Mouse (Mus musculus) limb, embryonic 15.5 days (tissue): Measurements from ENCODE around the gene Aspg. TPM values are rescaled to one million over a fixed set of nuclear protein-coding genes. Genes with fewer than 3 reads are reported as not detected.

Source experiments
- microRNA counts: library from miRNA; unstranded; fragments of <30 nt; microRNA quantifications from one replicate; lab custom pipeline; 2016
- microRNA-seq: library from miRNA; unstranded; fragments of <30 nt; microRNA quantifications from one replicate; pipeline ENCODE4, GENCODE M21; 2016
- polyA plus RNA-seq: library from polyadenylated mRNA; unstranded; fragments of >200 nt; fragmentation: Nextera tagmentation; extraction: Ambion mirVana; gene quantifications from 2 replicates; pipeline ENCODE4 v1.2.1, GENCODE M21; 2015

Aspg gene
- polyA plus RNA-seq, 1 experiment from 2014 or later, result 8.0 TPM

MicroRNA genes within 50 kb of the gene (microRNA counts, 519-probe panel; counts per million panel counts)
- 4,528 counts per million, percentile 97 among the panel's probes with 10 or more counts for microRNA mmu-miR-203 (lab: Ali Mortazavi, UCI)

Small RNA genes within 50 kb of the gene (microRNA-seq; reads per million reads assigned to microRNA genes)
- 81,461 reads per million, percentile 100 among the genes with 10 or more reads in this experiment for gene Mir203
- gene Mir3073a, result not detected
- gene Mir3073b, result not detected

Other genes with a start within 250 kb of the Aspg start
- gene Ppp1r13b, start 198.6 kb upstream of the Aspg start, polyA plus RNA-seq, result 11.8 and 14.9 TPM in 2 replicates
- 515 and 585 TPM in 2 replicates for gene Atp5mpl, start 139.7 kb upstream of the Aspg start, polyA plus RNA-seq
- 0.19 and 0.88 TPM in 2 replicates for gene Tdrd9, start 135.1 kb upstream of the Aspg start, polyA plus RNA-seq
- gene Rd3l, start 125.4 kb upstream of the Aspg start, polyA plus RNA-seq, result not detected in 2 replicates
- 6.3 and 8.7 TPM in 2 replicates for gene Kif26a, start 39.5 kb downstream of the Aspg start, polyA plus RNA-seq